Mouse (Mus musculus) adrenal gland, adult 8-10 months (tissue): ENCODE measurements around the gene Vamp9. TPM values are rescaled to one million over a fixed set of nuclear protein-coding genes. Genes with fewer than 3 reads are reported as not detected.

Experiments used
- DNase-seq: peaks from one replicate; pipeline ENCODE4 v3.0.0; 2022
- total RNA-seq, 4 experiments: library from RNA; stranded (reverse); gene quantifications; 2 replicates each; pipeline ENCODE4 v1.2.4; 2022

Vamp9 gene
- total RNA-seq, 4 experiments from 2014 or later = 1.3 to 1.5 TPM; not detected in 2

- peak; percentile 34 for DNase-seq
These were observed 35.9 kb downstream of the Vamp9 start for GRCm38 (mm10) chr5:99941776-99942502.

GRCm38 (mm10) chr5:99952513-99952912 is 46.5 kb downstream of the Vamp9 start:
- DNase-seq = no peak

GRCm38 (mm10) chr5:99953883-99954282 is 47.8 kb downstream of the Vamp9 start:
- no peak for DNase-seq

DNA sequence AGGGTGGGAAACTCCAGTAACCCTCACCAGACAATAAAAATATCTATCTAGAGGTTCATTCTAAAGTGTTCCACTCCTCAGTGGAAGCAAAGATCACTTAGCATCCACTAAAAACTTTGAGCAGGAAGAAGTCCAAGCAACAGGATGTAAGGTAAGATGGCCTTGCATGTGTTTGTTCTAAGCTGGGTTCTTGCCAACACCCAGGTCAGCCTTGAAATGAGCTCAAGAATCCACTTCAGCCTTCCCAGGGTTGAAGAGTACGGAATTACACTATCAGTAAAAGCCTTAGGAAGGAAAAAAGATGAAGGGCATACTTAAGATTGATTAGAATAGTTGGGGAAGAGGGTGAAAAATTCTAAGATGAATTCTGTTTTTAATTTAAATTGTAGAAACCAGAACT is 52.6 kb downstream of the Vamp9 start:
- no peak for DNase-seq

DNA sequence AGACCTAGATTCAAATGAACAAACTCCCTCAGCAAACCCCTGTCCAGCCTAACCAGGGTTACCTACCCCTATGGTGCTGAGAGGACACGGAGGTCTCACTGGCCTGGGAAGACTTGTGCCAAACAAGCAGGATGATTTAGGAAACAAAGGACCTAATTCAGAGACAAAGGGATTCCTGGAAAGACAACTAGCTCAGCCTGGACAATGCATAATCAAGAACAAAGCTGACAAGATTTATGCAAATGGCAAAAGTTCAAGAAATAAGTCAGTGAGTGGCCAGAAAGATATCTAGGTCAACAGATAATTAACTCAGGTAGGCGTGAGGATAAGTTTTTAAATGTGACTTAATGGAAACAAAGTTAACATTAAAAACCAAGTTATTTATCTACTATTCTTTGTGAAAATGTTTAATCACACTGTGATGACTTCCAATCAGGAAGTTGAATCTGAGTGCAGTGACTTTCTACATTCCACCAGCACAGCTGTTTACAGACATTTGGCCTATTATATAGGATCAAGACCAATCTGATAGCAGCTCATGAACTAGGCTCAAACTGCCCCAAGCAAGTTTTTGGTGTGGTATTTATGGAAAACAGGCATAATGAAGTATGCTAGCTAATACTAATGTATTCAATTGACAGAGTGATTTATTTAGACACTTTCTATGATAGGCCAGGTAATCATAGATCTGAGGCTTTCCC is 53.3 kb downstream of the Vamp9 start:
- DNase-seq = no peak

- DNase-seq = no peak
These were observed 53.9 kb downstream of the Vamp9 start for GRCm38 (mm10) chr5:99959960-99960359.

GRCm38 (mm10) chr5:99973941-99974340 is 67.9 kb downstream of the Vamp9 start:
- peak; percentile 18 for DNase-seq

DNA sequence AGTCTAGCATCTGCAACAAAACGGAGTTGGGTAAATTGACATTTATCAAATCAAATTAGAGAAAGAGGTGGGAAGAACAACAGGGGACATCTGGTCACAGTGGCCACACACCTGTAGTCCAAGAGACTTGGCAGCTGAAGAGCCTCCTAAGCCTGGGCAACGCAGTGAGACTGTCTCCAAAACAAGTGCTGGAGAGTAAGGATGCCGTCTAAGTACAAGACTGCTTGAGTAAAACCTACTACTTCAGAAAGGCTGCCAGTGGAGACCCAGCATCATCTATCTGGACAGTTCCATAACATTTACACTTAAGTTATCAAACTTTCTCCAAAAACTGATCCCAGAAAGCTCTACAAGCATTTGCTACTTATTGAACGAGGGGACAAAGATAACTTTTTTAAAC is 69.0 kb downstream of the Vamp9 start:
- no peak for DNase-seq

DNA sequence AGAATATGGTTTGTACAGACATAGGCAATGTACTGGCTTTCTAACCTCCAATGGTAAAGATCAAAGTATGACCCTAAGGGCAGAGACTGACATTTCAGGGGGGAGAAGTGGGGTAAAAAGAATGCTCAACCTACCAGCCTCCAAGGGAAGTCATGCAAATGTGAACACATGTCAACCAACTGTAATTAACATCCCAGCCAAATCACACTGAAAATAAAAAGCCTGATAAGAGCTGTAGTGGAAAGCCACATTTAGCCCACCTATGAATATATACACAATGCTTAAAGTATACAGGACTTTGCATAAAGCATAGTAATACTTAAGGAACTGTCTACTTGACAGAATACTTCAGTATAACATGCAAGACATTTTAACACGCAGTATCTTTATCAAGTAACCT is 69.7 kb downstream of the Vamp9 start:
- no peak for DNase-seq

- DNase-seq = no peak
These were observed 70.4 kb downstream of the Vamp9 start for GRCm38 (mm10) chr5:99976334-99976955.

- DNase-seq = peak; percentile 76
These were observed 71.7 kb downstream of the Vamp9 start for GRCm38 (mm10) chr5:99977516-99978301.

- DNase-seq = peak; percentile 93
These were observed 72.8 kb downstream of the Vamp9 start, which contains the start of the genes Hnrnpd and 4930524J08Rik for GRCm38 (mm10) chr5:99978699-99979442. Gene Hnrnpd, minus strand, starts transcription at chr5:99978938. Gene 4930524J08Rik, plus strand, starts transcription at chr5:99979061.

- DNase-seq = no peak
These were observed 77.5 kb downstream of the Vamp9 start for GRCm38 (mm10) chr5:99983452-99984061.

DNA sequence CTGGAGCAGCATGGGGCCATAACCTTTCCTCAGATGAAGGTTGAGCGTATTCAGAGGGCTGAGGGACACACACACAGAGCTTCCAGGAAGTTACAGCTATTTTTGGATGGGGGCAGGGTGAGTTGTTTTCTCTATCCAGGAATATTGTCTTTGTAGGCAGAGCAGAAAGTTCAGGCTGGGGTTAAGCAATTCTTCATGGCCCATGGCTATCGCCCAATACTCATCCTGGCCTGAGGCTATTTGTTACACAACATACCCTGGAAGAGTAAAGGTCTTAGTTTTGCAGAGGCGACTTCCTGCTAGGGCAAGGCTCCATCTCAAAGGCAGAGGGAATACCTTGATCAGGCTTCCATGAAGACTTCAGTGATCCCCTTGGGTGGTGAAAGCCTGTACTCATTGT is 88.1 kb downstream of the Vamp9 start:
- no peak for DNase-seq

GRCm38 (mm10) chr5:99994680-99995079 is 88.6 kb downstream of the Vamp9 start:
- no peak for DNase-seq

GRCm38 (mm10) chr5:100000048-100000447 is 94.0 kb downstream of the Vamp9 start:
- no peak for DNase-seq

DNA sequence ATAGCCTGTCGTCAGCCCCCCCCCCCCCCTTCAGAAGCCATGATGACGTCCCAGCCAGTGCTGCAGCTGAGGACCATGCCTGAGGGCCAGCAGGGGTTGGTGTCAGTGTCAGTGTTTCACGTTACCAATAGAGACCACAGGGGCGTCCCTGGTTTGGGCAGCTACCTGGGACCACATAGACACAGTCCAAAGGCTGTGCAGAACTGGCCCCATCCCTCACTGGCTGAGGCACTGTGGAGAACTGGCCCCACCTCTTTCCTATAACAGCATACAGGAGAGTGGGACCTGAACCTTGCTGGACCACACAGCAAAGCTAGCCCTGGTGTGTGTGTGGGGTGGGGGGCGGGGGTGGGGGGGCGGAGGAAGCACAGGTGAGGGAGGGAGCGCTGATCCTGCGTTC is 94.4 kb downstream of the Vamp9 start:
- DNase-seq = no peak
